Mouse (Mus musculus): ENCODE results near the gene Psmb5.

GRCm38 (mm10) chr14:54568694-54569414 is 49.0 kb downstream of the Psmb5 start:
- TF ChIP-seq CTCF (IDR thresholded peaks at IDR 0.05; ENCODE audit: insufficient read depth, low read depth, low read length) (peak; percentile 47), POLR2A (IDR thresholded peaks at IDR 0.05; ENCODE audit: insufficient read depth, low read depth, low read length) (no peak)

Measured in olfactory bulb, adult 2 months (tissue).